Mouse (Mus musculus): ENCODE measurements around the gene Cntrl. TPM values are rescaled to one million over a fixed set of nuclear protein-coding genes. Genes with fewer than 3 reads are reported as not detected.

Cntrl gene
- polyA plus RNA-seq, 2 experiments, result 8.0 to 12.0 TPM

GRCm38 (mm10) chr2:35101443-35101842, 7.8 kb upstream of the Cntrl start, which contains the start of gene AI182371:
Gene AI182371, minus strand, starts transcription at chr2:35101543.
- 63% methylated on average over 3 of the region's 3 CpGs for WGBS (ENCODE audit: insufficient replicate concordance)
- Histone ChIP-seq H3K4me3 (ENCODE audit: insufficient read depth in 1 of 2, low read depth in 2 of 2, low read length in 2 of 2) (0 out of 4 replicates have a peak within 1 kb of the TSS, but pooled peaks of 1 of the 2 experiments have one; percentile 11), H3K27ac (no peak within 1 kb of the TSS), H3K9me3 (ENCODE audit: control insufficient read depth, low read length) (no peaks in the 10 kb centered on the region), H3K4me1 (replicated peaks; ENCODE audit: control insufficient read depth in 2 of 2, insufficient read depth in 2 of 2, low read length in 1 of 2) (peaks cover 0 to 8% of the 10 kb centered on the region in 2 experiments; a peak in 3 of 4 replicates), H3K9ac (replicated peaks) (no peak within 1 kb of the TSS), H3K36me3 (replicated peaks; ENCODE audit: control insufficient read depth, insufficient read depth, low read depth) (no peaks in the 10 kb centered on the region), H3K27me3 (ENCODE audit: control insufficient read depth, insufficient read depth, low read length) (no peaks in the 10 kb centered on the region), H3K4me2 (ENCODE audit: low read depth) (peak within 1 kb of the TSS; percentile 20; the same call in 1 of the 2 replicates)
- DNase-seq (ENCODE audit: low read depth in 3 of 3, low spot score in 3 of 3), result no peak
- no peak for ATAC-seq (ENCODE audit: insufficient read depth)
- TF ChIP-seq CTCF (IDR thresholded peaks at IDR 0.05; ENCODE audit: low read depth) (no peak), EP300 (IDR thresholded peaks at IDR 0.05; ENCODE audit: low read depth) (no peak)

GRCm38 (mm10) chr2:35102777-35103176, 6.5 kb upstream of the Cntrl start:
- Histone ChIP-seq H3K9ac (replicated peaks) (no peak overlapping the region), H3K4me2 (ENCODE audit: low read depth) (no peak overlapping the region), H3K4me1 (replicated peaks; ENCODE audit: control insufficient read depth in 2 of 2, insufficient read depth in 2 of 2, low read length in 1 of 2) (peaks cover 0 to 8% of the 10 kb centered on the region in 2 experiments; a peak in 3 of 4 replicates), H3K36me3 (replicated peaks; ENCODE audit: control insufficient read depth, insufficient read depth, low read depth) (no peaks in the 10 kb centered on the region), H3K4me3 (ENCODE audit: insufficient read depth in 1 of 2, low read depth in 2 of 2, low read length in 2 of 2) (no peak overlapping the region), H3K27ac (no peak overlapping the region), H3K27me3 (ENCODE audit: control insufficient read depth, insufficient read depth, low read length) (no peaks in the 10 kb centered on the region), H3K9me3 (ENCODE audit: control insufficient read depth, low read length) (no peaks in the 10 kb centered on the region)
- DNase-seq (ENCODE audit: low read depth in 3 of 3, low spot score in 3 of 3) (no peak), ATAC-seq (ENCODE audit: insufficient read depth) (no peak)
- TF ChIP-seq EP300 (IDR thresholded peaks at IDR 0.05; ENCODE audit: low read depth) (no peak), CTCF (IDR thresholded peaks at IDR 0.05; ENCODE audit: low read depth) (no peak)

GRCm38 (mm10) chr2:35103558-35103957, 5.7 kb upstream of the Cntrl start:
- ATAC-seq (ENCODE audit: insufficient read depth), result peak; percentile 43; the same call in 1 of the 2 replicates
- DNase-seq (ENCODE audit: low read depth in 3 of 3, low spot score in 3 of 3), result peak in 1 of 3 experiments; percentile 20
- no peak overlapping the region for H3K4me2 ChIP-seq (ENCODE audit: low read depth)

GRCm38 (mm10) chr2:35104843-35105242, 4.4 kb upstream of the Cntrl start:
- H3K4me1 ChIP-seq (replicated peaks; ENCODE audit: control insufficient read depth in 2 of 2, insufficient read depth in 2 of 2, low read length in 1 of 2), result peaks cover 8 to 15% of the 10 kb centered on the region in 2 experiments
- no peak overlapping the region for H3K9ac ChIP-seq (replicated peaks)
- H3K27ac ChIP-seq, result no peak overlapping the region
- 33% methylated on average over 3 of the region's 3 CpGs for WGBS (ENCODE audit: insufficient replicate concordance)
- H3K4me3 ChIP-seq (ENCODE audit: insufficient read depth in 1 of 2, low read depth in 2 of 2, low read length in 2 of 2), result no peak overlapping the region
- no peaks in the 10 kb centered on the region for H3K27me3 ChIP-seq (ENCODE audit: control insufficient read depth, insufficient read depth, low read length)
- TF ChIP-seq CTCF (IDR thresholded peaks at IDR 0.05; ENCODE audit: low read depth) (no peak), EP300 (IDR thresholded peaks at IDR 0.05; ENCODE audit: low read depth) (no peak)
- no peaks in the 10 kb centered on the region for H3K9me3 ChIP-seq (ENCODE audit: control insufficient read depth, low read length)
- ATAC-seq (ENCODE audit: insufficient read depth) (no peak), DNase-seq (ENCODE audit: low read depth in 3 of 3, low spot score in 3 of 3) (no peak)
- H3K4me2 ChIP-seq (ENCODE audit: low read depth), result no peak overlapping the region
- no peaks in the 10 kb centered on the region for H3K36me3 ChIP-seq (replicated peaks; ENCODE audit: control insufficient read depth, insufficient read depth, low read depth)

More at GRCm38 (mm10) chr2:35103558-35103957, 5.7 kb upstream of the Cntrl start:
- H3K9me3 ChIP-seq (ENCODE audit: control insufficient read depth, low read length), result no peaks in the 10 kb centered on the region
- H3K4me1 ChIP-seq (replicated peaks; ENCODE audit: control insufficient read depth in 2 of 2, insufficient read depth in 2 of 2, low read length in 1 of 2), result peaks cover 3 to 9% of the 10 kb centered on the region in 2 experiments; a peak in 3 of 4 replicates
- 64% methylated on average over 5 of the region's 5 CpGs for WGBS (ENCODE audit: insufficient replicate concordance)
- no peak overlapping the region for H3K27ac ChIP-seq
- H3K9ac ChIP-seq (replicated peaks), result no peak overlapping the region
- no peak overlapping the region for H3K4me3 ChIP-seq (ENCODE audit: insufficient read depth in 1 of 2, low read depth in 2 of 2, low read length in 2 of 2)
- TF ChIP-seq CTCF (IDR thresholded peaks at IDR 0.05; ENCODE audit: low read depth), result no peak
- TF ChIP-seq EP300 (IDR thresholded peaks at IDR 0.05; ENCODE audit: low read depth), result no peak
- H3K36me3 ChIP-seq (replicated peaks; ENCODE audit: control insufficient read depth, insufficient read depth, low read depth), result no peaks in the 10 kb centered on the region
- H3K27me3 ChIP-seq (ENCODE audit: control insufficient read depth, insufficient read depth, low read length), result no peaks in the 10 kb centered on the region

GRCm38 (mm10) chr2:35107984-35108635, 1.2 kb upstream of the Cntrl start:
- Histone ChIP-seq H3K4me1 (replicated peaks; ENCODE audit: control insufficient read depth in 2 of 2, insufficient read depth in 2 of 2, low read length in 1 of 2) (peaks cover 11 to 22% of the 10 kb centered on the region in 2 experiments), H3K27me3 (ENCODE audit: control insufficient read depth, insufficient read depth, low read length) (no peaks in the 10 kb centered on the region), H3K27ac (no peak overlapping the region), H3K4me3 (ENCODE audit: insufficient read depth in 1 of 2, low read depth in 2 of 2, low read length in 2 of 2) (no peak overlapping the region), H3K9ac (replicated peaks) (no peak overlapping the region), H3K4me2 (ENCODE audit: low read depth) (peak overlapping the region; percentile 80; the same call in 1 of the 2 replicates), H3K36me3 (replicated peaks; ENCODE audit: control insufficient read depth, insufficient read depth, low read depth) (no peaks in the 10 kb centered on the region), H3K9me3 (ENCODE audit: control insufficient read depth, low read length) (no peaks in the 10 kb centered on the region)
- peak; percentile 44 to 54 (median 45) for DNase-seq (ENCODE audit: low read depth in 3 of 3, low spot score in 3 of 3)
- no peak for ATAC-seq (ENCODE audit: insufficient read depth)
- TF ChIP-seq CTCF (IDR thresholded peaks at IDR 0.05; ENCODE audit: low read depth), result peak; percentile 64
- TF ChIP-seq EP300 (IDR thresholded peaks at IDR 0.05; ENCODE audit: low read depth), result no peak
- 44% methylated on average over 5 of the region's 5 CpGs for WGBS (ENCODE audit: insufficient replicate concordance)
